Mouse (Mus musculus): ENCODE results near the gene Memo1.

The Memo1 gene

GRCm38 (mm10) chr17:74294426-74295025 is 795 bp downstream of the Memo1 start:
- DNase-seq (ENCODE audit: low read depth, low spot score) = peak; percentile 68

GRCm38 (mm10) chr17:74293687-74294425 is 1.5 kb downstream of the Memo1 start:
- DNase-seq (ENCODE audit: low read depth, low spot score) = peak; percentile 28

GRCm38 (mm10) chr17:74291640-74292361 is 3.5 kb downstream of the Memo1 start:
- DNase-seq (ENCODE audit: low read depth, low spot score) = no peak

GRCm38 (mm10) chr17:74290869-74291268 is 4.5 kb downstream of the Memo1 start:
- peak; percentile 18 for DNase-seq (ENCODE audit: low read depth, low spot score)

GRCm38 (mm10) chr17:74290198-74290597 is 5.1 kb downstream of the Memo1 start:
- no peak for DNase-seq (ENCODE audit: low read depth, low spot score)

- no peak for DNase-seq (ENCODE audit: low read depth, low spot score)
Measured at GRCm38 (mm10) chr17:74288626-74289025, 6.7 kb downstream of the Memo1 start.

GRCm38 (mm10) chr17:74286140-74286730 is 9.1 kb downstream of the Memo1 start:
- DNase-seq (ENCODE audit: low read depth, low spot score) = no peak

- DNase-seq (ENCODE audit: low read depth, low spot score) = no peak
Measured at GRCm38 (mm10) chr17:74285730-74286129, 9.6 kb downstream of the Memo1 start.

GRCm38 (mm10) chr17:74284397-74285115 is 10.8 kb downstream of the Memo1 start:
- no peak for DNase-seq (ENCODE audit: low read depth, low spot score)

GRCm38 (mm10) chr17:74282024-74282423 is 13.3 kb downstream of the Memo1 start:
- DNase-seq (ENCODE audit: low read depth, low spot score) = no peak

GRCm38 (mm10) chr17:74278966-74279869 is 16.1 kb downstream of the Memo1 start:
- no peak for DNase-seq (ENCODE audit: low read depth, low spot score)

- no peak for DNase-seq (ENCODE audit: low read depth, low spot score)
Measured at GRCm38 (mm10) chr17:74274471-74274870, 20.9 kb downstream of the Memo1 start.

- DNase-seq (ENCODE audit: low read depth, low spot score) = no peak
Measured at GRCm38 (mm10) chr17:74272683-74273205, 22.6 kb downstream of the Memo1 start.

- no peak for DNase-seq (ENCODE audit: low read depth, low spot score)
Measured at GRCm38 (mm10) chr17:74271541-74272268, 23.6 kb downstream of the Memo1 start.

- DNase-seq (ENCODE audit: low read depth, low spot score) = no peak
Measured at GRCm38 (mm10) chr17:74270205-74270604, 25.1 kb downstream of the Memo1 start.

GRCm38 (mm10) chr17:74267415-74268180 is 27.7 kb downstream of the Memo1 start:
- DNase-seq (ENCODE audit: low read depth, low spot score) = no peak

GRCm38 (mm10) chr17:74265636-74266035 is 29.7 kb downstream of the Memo1 start:
- DNase-seq (ENCODE audit: low read depth, low spot score) = no peak

- DNase-seq (ENCODE audit: low read depth, low spot score) = peak; percentile 32
Measured at GRCm38 (mm10) chr17:74265156-74265505, 30.2 kb downstream of the Memo1 start.
